ENCODE assay signal across 13 mouse cellular contexts in the genomic region with DNA sequence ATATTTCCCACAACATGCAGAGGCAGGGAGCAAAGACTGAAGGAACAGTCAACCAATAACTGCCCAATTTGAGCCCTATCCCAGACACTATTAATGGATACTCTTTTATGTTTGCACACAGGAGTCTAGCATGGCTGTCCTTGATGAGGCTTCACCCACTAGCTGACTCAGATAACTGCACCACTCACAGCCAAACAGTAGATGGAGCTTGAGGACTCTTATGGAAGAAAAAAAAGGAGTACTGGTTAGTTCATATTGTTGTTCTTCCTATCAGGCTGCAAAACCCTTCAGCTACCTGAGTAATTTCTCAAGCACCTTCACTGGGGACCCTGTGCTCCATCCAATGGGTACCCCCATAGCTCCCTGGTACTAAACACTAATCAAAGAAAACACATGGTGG.
A peak's percentile ranks its signal among the peaks of the same experiment; 100 is the strongest.
DNase-seq lines count a peak whose midpoint lies in the region; ATAC-seq and TF ChIP-seq lines count a peak whose summit lies in the region.
"Had no signal": no experiment of that assay in that cellular context is flagged by ENCODE, and none has a peak within 500 bp of the region (broad histone marks: within the 10 kb centered on the region; RNA-seq: fewer than 3 reads in every experiment).

No protein-coding gene starts in this region.

- intact Hi-C loops in left cerebral cortex, postnatal 25 days (cut with DNase I) = no loop called here

- no peaks in the 10 kb centered on the region for H3K9me3 ChIP-seq in lung, postnatal 0 days (ENCODE audit: low read length)
- H3K9me3 ChIP-seq: embryonic facial prominence, embryonic 15.5 days; neural tube, embryonic 13.5 days had no signal

- ATAC-seq in frontal cortex, adult (ENCODE audit: low TSS enrichment) = peak; percentile 88
- ATAC-seq in lung, postnatal 0 days = no peak
- ATAC-seq in megakaryocyte-erythroid progenitor cell, adult 5-6 weeks (replicated peaks; ENCODE audit: low FRiP score, low TSS enrichment, poor library complexity, severe bottlenecking) = no peak

- no peak overlapping the region for H3K27ac ChIP-seq in lung, postnatal 0 days (ENCODE audit: low read length)
- H3K27ac ChIP-seq: embryonic facial prominence, embryonic 15.5 days; hindbrain, embryonic 14.5 days; neural tube, embryonic 13.5 days had no signal

- no peak overlapping the region for H3K9ac ChIP-seq in lung, postnatal 0 days (replicated peaks; ENCODE audit: low read depth)
- H3K9ac ChIP-seq: embryonic facial prominence, embryonic 15.5 days; hindbrain, embryonic 14.5 days; neural tube, embryonic 13.5 days had no signal

- DNase-seq in frontal cortex, postnatal 14 days (ENCODE audit: low spot score in 2 of 2) = no peak
- no peak for DNase-seq in lung, postnatal 0 days (ENCODE audit: low spot score)
- DNase-seq in lung, postnatal 4 days = no peak
- peak; percentile 26 for DNase-seq in ZHBTc4 (ENCODE audit: low read depth, low spot score)
- DNase-seq in left cerebral cortex, postnatal 25 days (ENCODE audit: low spot score in 2 of 2) = peak; percentile 8 to 29
- no peak for DNase-seq in c-Kit-positive CD71-positive TER-119-positive erythroid progenitor cells, embryonic 14.5 days (ENCODE audit: low spot score)
- DNase-seq: gastrocnemius, postnatal 36 days; lung, postnatal 36 days had no signal

- H3K4me1 ChIP-seq in lung, postnatal 0 days (ENCODE audit: insufficient read depth, low read depth, low read length) = no peaks in the 10 kb centered on the region
- H3K4me1 ChIP-seq: embryonic facial prominence, embryonic 15.5 days; neural tube, embryonic 13.5 days had no signal

- no peaks in the 10 kb centered on the region for H3K27me3 ChIP-seq in lung, postnatal 0 days (replicated peaks; ENCODE audit: insufficient read depth, low read length)
- H3K27me3 ChIP-seq: embryonic facial prominence, embryonic 15.5 days; neural tube, embryonic 13.5 days had no signal

- TF ChIP-seq EP300 in lung, postnatal 0 days (IDR thresholded peaks at IDR 0.05) = no peak

- no peaks in the 10 kb centered on the region for H3K36me3 ChIP-seq in lung, postnatal 0 days (ENCODE audit: insufficient read depth, low read length)
- H3K36me3 ChIP-seq: embryonic facial prominence, embryonic 15.5 days; neural tube, embryonic 13.5 days had no signal

- peak; percentile 36 for TF ChIP-seq CTCF in lung, postnatal 0 days (IDR thresholded peaks at IDR 0.05)

- no peak overlapping the region for H3K4me2 ChIP-seq in lung, postnatal 0 days (replicated peaks; ENCODE audit: low read depth, low read length)
- H3K4me2 ChIP-seq: embryonic facial prominence, embryonic 15.5 days; hindbrain, embryonic 14.5 days; neural tube, embryonic 13.5 days had no signal

- no peak overlapping the region for H3K4me3 ChIP-seq in lung, postnatal 0 days (ENCODE audit: low read depth, low read length)
- H3K4me3 ChIP-seq: embryonic facial prominence, embryonic 15.5 days; neural tube, embryonic 13.5 days had no signal

Comparison
In these comparisons a context has a peak if more than half of its experiments do, and no peak if none do; other contexts are left out.
1. DNase-seq: peak in ZHBTc4 (single experiment) and left cerebral cortex, postnatal 25 days (2 of 2); none in frontal cortex, postnatal 14 days (0 of 2), lung, postnatal 0 days (single experiment), lung, postnatal 4 days (0 of 2) and c-Kit-positive CD71-positive TER-119-positive erythroid progenitor cells, embryonic 14.5 days (single experiment).